Mouse (Mus musculus) thymus, adult 18-20 months (tissue): ENCODE data around the gene Gm49388.

Experiments
- DNase-seq, 2 experiments: peaks; one replicate each; pipeline ENCODE4 v3.0.0; 2022; ENCODE audit warnings: mixed read lengths in 2 of 2

The Gm49388 gene

GRCm38 (mm10) chr7:127842001-127842718 lies 56.8 kb downstream of the Gm49388 start:
- DNase-seq = peak; percentile 64 to 74

GRCm38 (mm10) chr7:127849973-127850875 lies 64.8 kb downstream of the Gm49388 start:
- no peak for DNase-seq

- no peak for DNase-seq
These were observed 65.5 kb downstream of the Gm49388 start for GRCm38 (mm10) chr7:127850906-127851305.
